Mouse (Mus musculus): ENCODE results near the gene Rpl3l. TPM values are rescaled to one million over a fixed set of nuclear protein-coding genes. Genes with fewer than 3 reads are reported as not detected.
A peak's percentile ranks its signal among the peaks of the same experiment; 100 is the strongest.

Rpl3l gene
- polyA plus RNA-seq, 1 experiment from 2014 or later: not detected

DNA sequence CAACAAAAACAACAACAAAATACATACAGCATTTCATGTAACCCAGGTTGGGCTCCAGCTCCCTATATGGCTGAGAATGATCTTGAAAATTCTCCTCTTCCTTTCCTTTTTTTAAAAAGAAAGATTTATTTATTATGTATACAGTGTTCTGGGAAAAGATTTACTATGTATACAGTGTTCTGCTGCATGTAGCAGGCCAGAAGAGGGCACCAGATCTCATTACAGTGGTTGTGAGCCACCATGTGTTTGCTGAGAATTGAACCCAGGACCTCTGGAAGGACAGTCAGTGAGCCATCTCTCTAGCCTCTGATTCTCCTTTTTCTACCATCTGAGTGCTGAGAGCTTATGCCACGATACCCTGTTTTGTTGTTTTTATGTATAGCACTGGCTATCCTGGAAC, 6.9 kb downstream of the Rpl3l start:
- peaks cover 15% of the 10 kb centered on the region for H3K4me1 ChIP-seq
- H3K27ac ChIP-seq: no peak overlapping the region
- ATAC-seq (ENCODE audit: low FRiP score): no peak
- no peak overlapping the region for H3K9ac ChIP-seq
- WGBS: 81% methylated on average over 1 of the region's 1 CpGs
- H3K27me3 ChIP-seq: peaks cover 10% of the 10 kb centered on the region; the same call in 1 of the 2 replicates
- no peak overlapping the region for H3K4me2 ChIP-seq (replicated peaks)
- H3K9me3 ChIP-seq (replicated peaks): no peaks in the 10 kb centered on the region
- no peak overlapping the region for H3K4me3 ChIP-seq
- 0 out of 2 replicates have a peak, but pooled peaks cover under 1% of the 10 kb centered on the region for H3K36me3 ChIP-seq

DNA sequence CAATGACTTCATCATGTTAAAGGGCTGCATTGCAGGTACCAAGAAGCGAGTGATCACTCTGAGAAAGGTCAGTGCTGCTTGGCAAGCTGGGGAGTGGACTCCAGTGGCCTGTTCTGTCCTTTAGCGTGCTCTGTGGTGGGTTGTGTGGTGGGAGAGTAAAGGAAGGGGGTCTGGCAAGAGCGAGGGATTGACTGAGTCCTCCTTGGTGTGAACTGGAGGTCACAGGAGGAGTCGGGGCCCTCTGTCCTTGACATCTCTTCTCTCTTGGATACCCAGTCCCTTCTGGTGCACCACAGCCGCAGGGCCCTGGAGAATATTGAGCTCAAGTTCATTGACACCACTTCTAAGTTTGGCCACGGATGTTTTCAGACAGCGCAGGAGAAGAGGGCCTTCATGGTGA, 7.8 kb downstream of the Rpl3l start:
- no peak; the same call in 1 of the 2 replicates for ATAC-seq (ENCODE audit: low FRiP score)
- no peak overlapping the region for H3K4me2 ChIP-seq (replicated peaks)
- H3K27me3 ChIP-seq: peaks cover 10% of the 10 kb centered on the region; the same call in 1 of the 2 replicates
- no peak overlapping the region for H3K9ac ChIP-seq
- H3K9me3 ChIP-seq (replicated peaks): no peaks in the 10 kb centered on the region
- H3K27ac ChIP-seq: 0 out of 2 replicates have a peak overlapping the region, but pooled peaks have one; percentile 44
- H3K4me1 ChIP-seq: peaks cover 15% of the 10 kb centered on the region
- 0 out of 2 replicates have a peak, but pooled peaks cover 7% of the 10 kb centered on the region for H3K36me3 ChIP-seq
- 85% methylated on average over 7 of the region's 7 CpGs for WGBS
- H3K4me3 ChIP-seq: no peak overlapping the region

DNA sequence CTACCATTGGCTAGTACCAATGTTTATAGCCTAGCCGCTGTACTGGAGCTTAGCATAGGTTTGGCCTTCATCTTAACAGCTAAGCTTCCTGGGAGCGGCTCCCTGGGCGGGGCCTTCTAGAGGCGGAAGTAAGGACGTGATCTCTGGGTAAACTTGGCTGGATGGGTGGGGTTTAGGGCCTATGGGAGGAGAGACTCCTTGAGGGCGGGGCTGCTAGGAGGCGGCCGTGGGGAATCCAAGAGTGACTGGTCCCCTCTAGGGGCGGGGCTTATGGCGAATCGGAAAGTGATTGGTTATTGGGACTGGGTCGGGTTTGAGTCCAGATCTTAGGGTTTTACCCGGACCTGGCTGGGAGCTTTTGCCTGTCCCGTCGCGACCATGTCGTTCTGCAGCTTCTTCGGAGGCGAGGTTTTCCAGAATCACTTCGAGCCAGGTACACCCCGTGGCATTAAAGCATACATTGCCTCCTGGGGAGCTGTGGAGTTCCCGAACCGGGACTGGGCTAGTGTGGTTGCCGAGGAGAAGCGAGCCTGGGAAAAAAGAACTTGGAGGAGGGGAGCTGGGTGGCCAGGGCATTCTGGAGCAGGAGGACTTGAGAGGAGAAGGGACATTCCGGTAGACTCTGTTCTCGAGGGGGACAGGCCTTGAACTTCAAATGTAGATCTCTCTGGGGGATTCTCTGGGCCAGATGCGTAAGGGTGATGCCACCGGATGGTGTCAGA, 8.9 kb downstream of the Rpl3l start, which contains the start of gene Msrb1:
Gene Msrb1 (plus strand): TSS at position 313 of the 722 bp plus-strand sequence.
- Histone ChIP-seq H3K4me1 (peaks cover 15% of the 10 kb centered on the region), H3K27ac (0 out of 2 replicates have a peak within 1 kb of the TSS, but pooled peaks have one; percentile 44), H3K9me3 (replicated peaks) (no peaks in the 10 kb centered on the region), H3K4me2 (replicated peaks) (peak within 1 kb of the TSS; percentile 72), H3K9ac (peak within 1 kb of the TSS; percentile 61), H3K36me3 (peaks cover 14% of the 10 kb centered on the region; the same call in 1 of the 2 replicates), H3K27me3 (peaks cover 10% of the 10 kb centered on the region; the same call in 1 of the 2 replicates), H3K4me3 (peak within 1 kb of the TSS; percentile 49)
- peak; percentile 95 for ATAC-seq (ENCODE audit: low FRiP score)
- WGBS: under 1% methylated on average over 29 of the region's 29 CpGs

DNA sequence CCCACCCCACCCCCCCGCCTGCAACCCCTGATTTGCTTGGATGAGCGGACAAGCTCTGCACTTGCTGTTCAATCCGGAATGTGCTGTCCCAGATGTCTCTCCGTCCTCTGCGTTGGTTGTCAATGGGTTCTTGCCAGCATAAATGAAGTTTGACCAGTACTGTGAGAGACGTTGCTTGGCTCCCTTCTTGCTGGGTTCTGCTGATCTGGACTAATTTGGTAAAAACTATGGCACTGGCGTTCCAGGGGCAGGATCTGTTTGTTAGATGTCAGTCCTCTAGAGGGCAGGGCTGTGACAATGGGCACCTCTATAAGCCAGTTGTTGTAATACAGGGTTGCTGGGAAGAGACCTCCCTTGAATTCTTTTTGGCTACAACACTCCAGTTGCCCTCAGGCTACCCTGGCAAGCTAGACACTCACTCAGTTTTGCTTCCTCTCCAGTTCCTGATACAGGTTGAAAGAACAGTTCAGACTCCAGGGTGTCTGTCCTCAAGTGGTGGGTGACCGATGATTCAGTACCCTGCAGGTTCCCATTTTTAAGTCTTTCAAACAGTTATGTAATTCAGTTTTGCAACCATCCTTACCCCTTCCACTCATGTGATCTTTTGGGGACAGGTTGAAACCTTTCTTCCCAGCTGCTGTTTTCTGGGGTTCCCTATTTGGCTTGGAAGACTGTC, 9.7 kb downstream of the Rpl3l start:
- Histone ChIP-seq H3K4me2 (replicated peaks) (peak overlapping the region; percentile 72), H3K36me3 (peaks cover 18% of the 10 kb centered on the region; the same call in 1 of the 2 replicates), H3K27me3 (peaks cover 2% of the 10 kb centered on the region; the same call in 1 of the 2 replicates), H3K9me3 (replicated peaks) (no peaks in the 10 kb centered on the region), H3K4me1 (peaks cover 15% of the 10 kb centered on the region), H3K4me3 (peak overlapping the region; percentile 49), H3K9ac (peak overlapping the region; percentile 61), H3K27ac (no peak overlapping the region)
- 23% methylated on average over 8 of the region's 8 CpGs for WGBS
- ATAC-seq (ENCODE audit: low FRiP score): no peak

DNA sequence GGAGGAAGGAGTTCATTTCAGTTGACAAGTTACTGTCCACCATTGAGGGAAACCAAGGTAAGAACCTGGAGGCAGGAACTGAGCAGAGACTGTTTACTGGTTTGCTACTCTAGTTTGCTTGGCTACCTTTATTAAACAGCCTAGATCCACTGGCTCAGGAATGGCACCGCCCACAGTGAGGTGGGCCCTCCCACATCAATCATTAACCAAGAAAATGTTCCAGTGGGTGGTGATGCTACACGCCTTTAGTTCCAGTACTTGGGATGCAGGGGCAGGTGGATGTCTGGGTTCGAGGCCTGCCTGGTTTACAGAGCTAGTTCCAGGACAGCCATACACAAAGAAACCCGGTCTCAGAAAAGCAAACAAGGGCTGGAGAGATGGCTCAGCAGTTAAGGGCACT, 10.6 kb downstream of the Rpl3l start:
- Histone ChIP-seq H3K27me3 (no peaks in the 10 kb centered on the region; the same call in 1 of the 2 replicates), H3K4me2 (replicated peaks) (no peak overlapping the region), H3K27ac (no peak overlapping the region), H3K4me1 (peaks cover 15% of the 10 kb centered on the region), H3K9me3 (replicated peaks) (no peaks in the 10 kb centered on the region), H3K9ac (no peak overlapping the region), H3K36me3 (peaks cover 18% of the 10 kb centered on the region; the same call in 1 of the 2 replicates), H3K4me3 (no peak overlapping the region)
- WGBS: 84% methylated on average over 4 of the region's 4 CpGs
- ATAC-seq (ENCODE audit: low FRiP score): no peak

DNA sequence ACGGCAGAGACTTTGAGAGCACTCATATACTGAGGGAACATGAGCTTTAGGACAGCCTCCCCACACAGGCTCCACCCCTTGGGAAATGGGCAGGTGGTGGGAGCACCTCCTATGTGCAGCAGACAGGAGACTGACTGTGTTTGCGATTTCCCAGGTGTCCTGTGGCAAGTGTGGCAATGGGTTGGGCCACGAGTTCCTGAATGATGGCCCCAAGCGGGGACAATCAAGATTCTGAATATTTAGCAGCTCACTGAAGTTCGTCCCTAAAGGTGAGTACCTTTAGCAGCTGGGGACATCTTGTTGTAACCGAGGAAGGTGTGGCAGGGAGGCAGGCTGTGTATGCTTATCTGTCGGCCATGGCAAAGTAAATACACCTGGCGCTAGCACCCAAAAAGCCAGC, 12.3 kb downstream of the Rpl3l start:
- no peak overlapping the region for H3K9ac ChIP-seq
- WGBS: 85% methylated on average over 8 of the region's 8 CpGs
- no peak for ATAC-seq (ENCODE audit: low FRiP score)
- peaks cover 15% of the 10 kb centered on the region for H3K4me1 ChIP-seq
- H3K9me3 ChIP-seq (replicated peaks): no peaks in the 10 kb centered on the region
- no peak overlapping the region for H3K4me2 ChIP-seq (replicated peaks)
- peaks cover 18% of the 10 kb centered on the region; the same call in 1 of the 2 replicates for H3K36me3 ChIP-seq
- no peak overlapping the region for H3K27ac ChIP-seq
- H3K4me3 ChIP-seq: no peak overlapping the region
- H3K27me3 ChIP-seq: no peaks in the 10 kb centered on the region

DNA sequence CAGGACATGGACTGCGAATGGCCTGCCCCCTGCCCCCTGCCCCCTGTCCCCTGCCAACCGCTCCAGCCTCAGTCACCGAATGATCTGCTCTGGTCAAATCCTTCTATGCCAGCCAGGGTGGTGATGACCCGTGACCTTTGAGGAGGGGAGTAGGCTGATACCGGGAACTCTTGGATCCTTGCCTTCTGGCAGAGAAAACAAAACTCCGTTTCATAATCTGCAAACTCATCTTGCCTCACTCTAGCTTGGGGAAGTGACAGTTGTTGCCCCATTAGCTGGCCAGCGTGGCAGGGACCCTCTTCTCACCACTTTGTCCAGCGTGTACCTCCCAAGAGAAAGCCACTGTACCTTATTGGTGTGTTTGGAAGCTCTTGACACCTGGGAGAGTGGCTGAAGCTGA, 14.7 kb downstream of the Rpl3l start:
- no peaks in the 10 kb centered on the region for H3K9me3 ChIP-seq (replicated peaks)
- H3K9ac ChIP-seq: no peak overlapping the region
- no peak overlapping the region for H3K27ac ChIP-seq
- no peak for ATAC-seq (ENCODE audit: low FRiP score)
- H3K36me3 ChIP-seq: peaks cover 18% of the 10 kb centered on the region; the same call in 1 of the 2 replicates
- WGBS: 86% methylated on average over 8 of the region's 8 CpGs
- H3K27me3 ChIP-seq: peaks cover 7% of the 10 kb centered on the region; the same call in 1 of the 2 replicates
- peaks cover 3% of the 10 kb centered on the region for H3K4me1 ChIP-seq
- no peak overlapping the region for H3K4me3 ChIP-seq
- no peak overlapping the region for H3K4me2 ChIP-seq (replicated peaks)

DNA sequence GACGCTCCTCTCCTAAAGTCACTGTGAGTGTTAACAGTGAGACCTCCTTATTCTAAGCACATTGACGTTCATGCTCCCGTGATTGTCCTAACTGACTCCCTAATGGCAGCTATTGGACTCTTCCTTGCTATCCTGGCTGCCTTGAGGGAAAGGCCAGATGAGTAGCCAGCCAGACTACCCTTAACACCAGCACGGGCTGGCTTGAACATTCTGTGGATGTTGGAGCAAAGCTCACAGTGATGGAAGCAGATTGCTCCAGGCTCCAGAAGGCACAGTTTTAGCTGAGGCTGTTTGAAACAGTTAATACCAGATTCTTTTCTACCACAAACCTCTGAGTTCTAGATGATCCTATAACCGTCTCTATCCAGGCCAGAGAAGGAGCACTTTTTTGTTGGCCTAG, 16.3 kb downstream of the Rpl3l start:
- 78% methylated on average over 5 of the region's 5 CpGs for WGBS
- ATAC-seq (ENCODE audit: low FRiP score): no peak
- H3K9me3 ChIP-seq (replicated peaks): no peaks in the 10 kb centered on the region
- H3K27me3 ChIP-seq: peaks cover 11% of the 10 kb centered on the region
- H3K4me3 ChIP-seq: no peak overlapping the region
- H3K4me1 ChIP-seq: no peaks in the 10 kb centered on the region
- H3K36me3 ChIP-seq: peaks cover 18% of the 10 kb centered on the region; the same call in 1 of the 2 replicates
- H3K4me2 ChIP-seq (replicated peaks): no peak overlapping the region
- no peak overlapping the region for H3K27ac ChIP-seq
- no peak overlapping the region for H3K9ac ChIP-seq

DNA sequence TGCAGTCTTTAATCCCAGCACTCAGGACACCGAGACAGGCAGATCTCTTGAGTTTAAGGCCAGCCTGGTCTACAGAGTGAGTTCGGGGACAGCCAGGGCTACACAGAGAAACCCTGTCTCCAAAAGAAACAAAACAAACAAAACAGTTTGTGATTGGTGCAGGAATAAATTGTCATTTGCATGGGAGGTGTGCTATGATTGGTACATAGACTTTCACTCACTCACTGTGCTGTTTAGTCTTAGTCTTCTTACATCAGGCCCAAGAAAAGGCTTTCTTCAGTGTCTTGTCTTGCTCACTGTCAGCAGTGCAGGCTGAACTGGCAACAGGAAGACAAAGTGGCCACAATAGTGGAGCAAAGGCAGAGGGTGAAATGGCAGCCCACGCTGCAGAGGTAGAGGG, 16.8 kb downstream of the Rpl3l start:
- no peaks in the 10 kb centered on the region for H3K4me1 ChIP-seq
- no peak overlapping the region for H3K4me2 ChIP-seq (replicated peaks)
- no peak overlapping the region for H3K9ac ChIP-seq
- H3K4me3 ChIP-seq: no peak overlapping the region
- 73% methylated on average over 3 of the region's 3 CpGs for WGBS
- H3K36me3 ChIP-seq: peaks cover 18% of the 10 kb centered on the region; the same call in 1 of the 2 replicates
- ATAC-seq (ENCODE audit: low FRiP score): no peak
- peaks cover 15% of the 10 kb centered on the region for H3K27me3 ChIP-seq
- H3K27ac ChIP-seq: no peak overlapping the region
- H3K9me3 ChIP-seq (replicated peaks): no peaks in the 10 kb centered on the region

DNA sequence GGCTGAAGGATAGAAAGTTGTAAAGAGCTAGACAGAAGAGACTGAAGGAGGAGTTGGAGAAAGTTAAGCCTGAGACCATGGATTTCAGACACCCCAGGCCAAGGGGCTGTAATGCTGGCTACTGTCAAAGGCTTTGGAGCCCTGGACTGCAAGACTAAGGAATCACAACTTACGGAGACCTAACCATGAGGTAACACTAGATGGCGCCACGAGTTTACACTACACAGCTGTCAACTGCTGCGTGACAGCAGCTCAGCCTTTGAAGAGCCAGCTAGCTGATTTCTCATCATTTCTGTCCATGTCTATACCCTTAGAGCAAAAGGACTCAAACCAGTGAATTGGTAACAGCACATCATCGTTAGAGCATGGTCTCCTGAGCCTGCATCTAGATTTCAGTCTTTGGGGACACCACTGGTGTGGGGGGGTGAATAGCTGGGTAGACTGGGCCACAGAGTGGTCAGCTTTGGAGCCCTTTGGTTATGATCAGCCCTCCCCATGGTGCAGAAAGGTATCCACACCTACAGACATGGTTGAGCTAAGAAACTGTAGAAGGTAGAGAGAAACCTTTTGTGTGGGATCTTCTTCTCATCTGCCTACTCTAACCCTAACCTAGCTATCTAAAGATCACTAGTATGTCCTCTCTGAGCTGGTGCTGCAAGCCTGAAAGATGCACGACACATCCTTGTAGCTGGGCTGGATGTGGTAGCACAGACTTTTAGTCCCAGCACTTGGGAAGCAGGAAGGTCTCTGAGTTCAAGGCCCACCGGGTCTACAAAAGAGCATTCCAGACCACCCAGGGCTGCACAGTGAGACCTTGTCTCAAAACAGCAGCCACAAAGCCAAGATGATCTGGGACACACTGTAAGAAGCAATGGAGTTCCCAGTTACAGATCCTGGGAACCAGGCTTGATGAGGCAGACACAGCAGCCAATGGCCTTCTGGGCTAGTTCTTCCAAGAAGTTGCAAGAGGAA, 18.2 kb downstream of the Rpl3l start:
- Histone ChIP-seq H3K27ac (no peak overlapping the region), H3K27me3 (peaks cover 27% of the 10 kb centered on the region), H3K36me3 (peaks cover 9% of the 10 kb centered on the region; the same call in 1 of the 2 replicates), H3K4me2 (replicated peaks) (no peak overlapping the region), H3K4me3 (no peak overlapping the region), H3K9me3 (replicated peaks) (no peaks in the 10 kb centered on the region), H3K9ac (no peak overlapping the region), H3K4me1 (no peaks in the 10 kb centered on the region)
- ATAC-seq (ENCODE audit: low FRiP score): peak; percentile 67; the same call in 1 of the 2 replicates
- 20% methylated on average over 7 of the region's 7 CpGs for WGBS

DNA sequence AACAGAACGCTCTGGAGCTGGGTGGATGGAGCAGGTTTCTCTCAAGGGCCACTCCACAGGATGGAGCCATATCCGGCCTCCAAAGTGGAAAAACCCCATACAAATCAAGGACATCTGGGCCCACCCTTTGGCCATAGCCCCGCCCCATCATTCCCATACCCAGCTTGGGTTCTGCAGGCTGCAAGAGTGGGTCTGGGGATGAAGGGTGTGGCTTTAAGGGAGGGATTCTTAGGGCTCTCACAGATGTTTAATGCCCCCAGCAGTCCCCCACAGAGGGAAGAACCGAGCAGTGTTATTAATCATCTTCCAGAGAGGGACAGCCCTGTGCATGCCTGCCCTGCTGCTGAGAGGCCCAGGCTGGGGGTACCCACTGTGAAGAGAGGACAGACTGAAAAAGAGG, 19.4 kb downstream of the Rpl3l start:
- no peak for ATAC-seq (ENCODE audit: low FRiP score)
- no peaks in the 10 kb centered on the region for H3K36me3 ChIP-seq
- 45% methylated on average over 4 of the region's 4 CpGs for WGBS

More for the DNA sequence above, 19.4 kb downstream of the Rpl3l start:
- H3K4me1 ChIP-seq: no peaks in the 10 kb centered on the region
- peaks cover 39% of the 10 kb centered on the region for H3K27me3 ChIP-seq
- H3K4me3 ChIP-seq: no peak overlapping the region
- H3K9ac ChIP-seq: no peak overlapping the region
- no peak overlapping the region for H3K4me2 ChIP-seq (replicated peaks)
- H3K9me3 ChIP-seq (replicated peaks): no peaks in the 10 kb centered on the region
- no peak overlapping the region for H3K27ac ChIP-seq

Measured in hindbrain, embryonic 12.5 days (tissue).